Mouse (Mus musculus): ENCODE measurements at regions not wholly inside any gene's neighbourhood (a gene's known extent, or its start where the extent isn't known, plus 50 kb on each side); places are given as distances from the start of the nearest gene placed in this dataset.

GRCm38 (mm10) chr12:15161864-15162263, 654.9 kb downstream of the Trib2 start:
- no peak for TF ChIP-seq EP300 (IDR thresholded peaks at IDR 0.05; ENCODE audit: low read depth)
- no peak for TF ChIP-seq CTCF (IDR thresholded peaks at IDR 0.05; ENCODE audit: low read depth)
